Mouse (Mus musculus): Measurements from ENCODE around the gene Msrb2. TPM values are rescaled to one million over a fixed set of nuclear protein-coding genes. Genes with fewer than 3 reads are reported as not detected.

The Msrb2 gene
- polyA plus RNA-seq, 1 experiment from 2014 or later = 22.7 TPM

GRCm38 (mm10) chr2:19405409-19405808 lies 34.2 kb downstream of the Msrb2 start:
- 61% methylated on average over 5 of the region's 5 CpGs for WGBS
- Histone ChIP-seq H3K9me3 (no peaks in the 10 kb centered on the region), H3K4me2 (replicated peaks) (no peak overlapping the region), H3K9ac (no peak overlapping the region), H3K27ac (no peak overlapping the region), H3K4me1 (replicated peaks) (no peaks in the 10 kb centered on the region), H3K27me3 (replicated peaks) (no peaks in the 10 kb centered on the region), H3K4me3 (replicated peaks) (no peak overlapping the region), H3K36me3 (no peaks in the 10 kb centered on the region)
- ATAC-seq = no peak

- Histone ChIP-seq H3K36me3 (no peaks in the 10 kb centered on the region), H3K27me3 (replicated peaks) (no peaks in the 10 kb centered on the region), H3K9me3 (no peaks in the 10 kb centered on the region), H3K4me2 (replicated peaks) (no peak overlapping the region), H3K27ac (no peak overlapping the region), H3K4me1 (replicated peaks) (no peaks in the 10 kb centered on the region), H3K4me3 (replicated peaks) (no peak overlapping the region), H3K9ac (no peak overlapping the region)
- 46% methylated on average over 3 of the region's 3 CpGs for WGBS
- ATAC-seq = no peak
Measured at GRCm38 (mm10) chr2:19406531-19406930, 35.3 kb downstream of the Msrb2 start.

GRCm38 (mm10) chr2:19414222-19414965 lies 43.2 kb downstream of the Msrb2 start:
- Histone ChIP-seq H3K9ac (no peak overlapping the region), H3K9me3 (no peaks in the 10 kb centered on the region), H3K4me2 (replicated peaks) (peak overlapping the region; percentile 53), H3K4me3 (replicated peaks) (peak overlapping the region; percentile 20; the same call in 1 of the 2 replicates), H3K27me3 (replicated peaks) (no peaks in the 10 kb centered on the region), H3K27ac (no peak overlapping the region), H3K4me1 (replicated peaks) (no peaks in the 10 kb centered on the region), H3K36me3 (no peaks in the 10 kb centered on the region)
- peak; percentile 58 for ATAC-seq
- WGBS = 21% methylated on average over 19 of the region's 19 CpGs

- H3K27me3 ChIP-seq (replicated peaks) = no peaks in the 10 kb centered on the region
- H3K4me1 ChIP-seq (replicated peaks) = no peaks in the 10 kb centered on the region
- no peaks in the 10 kb centered on the region for H3K9me3 ChIP-seq
- H3K9ac ChIP-seq = no peak overlapping the region
- H3K4me3 ChIP-seq (replicated peaks) = 0 out of 2 replicates have a peak overlapping the region, but pooled peaks have one; percentile 20
- 2% methylated on average over 6 of the region's 6 CpGs for WGBS
- no peak overlapping the region for H3K27ac ChIP-seq
- ATAC-seq = no peak
- no peaks in the 10 kb centered on the region for H3K36me3 ChIP-seq
- peak overlapping the region; percentile 53 for H3K4me2 ChIP-seq (replicated peaks)
Measured at GRCm38 (mm10) chr2:19415063-19415521, 43.9 kb downstream of the Msrb2 start.

- WGBS = 69% methylated on average over 6 of the region's 6 CpGs
- no peak for ATAC-seq
- no peaks in the 10 kb centered on the region for H3K9me3 ChIP-seq
- H3K9ac ChIP-seq = no peak overlapping the region
- H3K4me2 ChIP-seq (replicated peaks) = no peak overlapping the region
- no peaks in the 10 kb centered on the region for H3K36me3 ChIP-seq
- no peak overlapping the region for H3K27ac ChIP-seq
- H3K4me1 ChIP-seq (replicated peaks) = no peaks in the 10 kb centered on the region
- H3K4me3 ChIP-seq (replicated peaks) = no peak overlapping the region
- no peaks in the 10 kb centered on the region for H3K27me3 ChIP-seq (replicated peaks)
Measured at GRCm38 (mm10) chr2:19416066-19416465, 44.8 kb downstream of the Msrb2 start.

- H3K27me3 ChIP-seq (replicated peaks) = 0 out of 2 replicates have a peak, but pooled peaks cover 3% of the 10 kb centered on the region
- H3K9ac ChIP-seq = no peak overlapping the region
- 55% methylated on average over 1 of the region's 1 CpGs for whole genome bisulfite sequencing
- H3K4me2 ChIP-seq (replicated peaks) = no peak overlapping the region
- no peak for ATAC-seq
- no peak overlapping the region for H3K4me3 ChIP-seq (replicated peaks)
- H3K9me3 ChIP-seq = no peaks in the 10 kb centered on the region
- no peaks in the 10 kb centered on the region for H3K4me1 ChIP-seq (replicated peaks)
- H3K27ac ChIP-seq = no peak overlapping the region
- H3K36me3 ChIP-seq = no peaks in the 10 kb centered on the region
Measured at GRCm38 (mm10) chr2:19419686-19420345, 48.6 kb downstream of the Msrb2 start.

- Histone ChIP-seq H3K9ac (no peak overlapping the region), H3K4me1 (replicated peaks) (no peaks in the 10 kb centered on the region), H3K4me2 (replicated peaks) (no peak overlapping the region), H3K9me3 (no peaks in the 10 kb centered on the region), H3K27me3 (replicated peaks) (0 out of 2 replicates have a peak, but pooled peaks cover 3% of the 10 kb centered on the region), H3K27ac (no peak overlapping the region), H3K4me3 (replicated peaks) (no peak overlapping the region), H3K36me3 (no peaks in the 10 kb centered on the region)
- ATAC-seq = no peak
Measured at GRCm38 (mm10) chr2:19422226-19422625, 51.0 kb downstream of the Msrb2 start.

- no peaks in the 10 kb centered on the region for H3K4me1 ChIP-seq (replicated peaks)
- 0 out of 2 replicates have a peak, but pooled peaks cover 3% of the 10 kb centered on the region for H3K27me3 ChIP-seq (replicated peaks)
- no peak overlapping the region for H3K27ac ChIP-seq
- ATAC-seq = no peak
- H3K9me3 ChIP-seq = no peaks in the 10 kb centered on the region
- 81% methylated on average over 6 of the region's 6 CpGs for WGBS
- no peak overlapping the region for H3K4me3 ChIP-seq (replicated peaks)
- no peak overlapping the region for H3K9ac ChIP-seq
- H3K4me2 ChIP-seq (replicated peaks) = no peak overlapping the region
- H3K36me3 ChIP-seq = no peaks in the 10 kb centered on the region
Measured at GRCm38 (mm10) chr2:19423086-19423485, 51.8 kb downstream of the Msrb2 start.

GRCm38 (mm10) chr2:19429031-19429430 lies 57.8 kb downstream of the Msrb2 start:
- Histone ChIP-seq H3K4me2 (replicated peaks) (no peak overlapping the region), H3K4me3 (replicated peaks) (no peak overlapping the region), H3K27ac (no peak overlapping the region), H3K9me3 (no peaks in the 10 kb centered on the region), H3K36me3 (no peaks in the 10 kb centered on the region), H3K4me1 (replicated peaks) (0 out of 2 replicates have a peak, but pooled peaks cover 2% of the 10 kb centered on the region), H3K27me3 (replicated peaks) (peaks cover 45% of the 10 kb centered on the region), H3K9ac (no peak overlapping the region)
- 0 out of 2 replicates have a peak, but pooled peaks have one; percentile 21 for ATAC-seq
- 6% methylated on average over 10 of the region's 10 CpGs for WGBS

GRCm38 (mm10) chr2:19429691-19430690 lies 58.8 kb downstream of the Msrb2 start:
- H3K9me3 ChIP-seq = no peaks in the 10 kb centered on the region
- WGBS = 5% methylated on average over 31 of the region's 31 CpGs
- no peak for ATAC-seq
- H3K4me3 ChIP-seq (replicated peaks) = no peak overlapping the region
- peaks cover 51% of the 10 kb centered on the region for H3K27me3 ChIP-seq (replicated peaks)
- H3K36me3 ChIP-seq = no peaks in the 10 kb centered on the region
- H3K27ac ChIP-seq = no peak overlapping the region
- no peak overlapping the region for H3K9ac ChIP-seq
- H3K4me1 ChIP-seq (replicated peaks) = 0 out of 2 replicates have a peak, but pooled peaks cover 2% of the 10 kb centered on the region
- no peak overlapping the region for H3K4me2 ChIP-seq (replicated peaks)

GRCm38 (mm10) chr2:19430746-19431145 lies 59.5 kb downstream of the Msrb2 start:
- Histone ChIP-seq H3K9ac (no peak overlapping the region), H3K27ac (no peak overlapping the region), H3K9me3 (no peaks in the 10 kb centered on the region), H3K27me3 (replicated peaks) (peaks cover 54% of the 10 kb centered on the region), H3K4me1 (replicated peaks) (0 out of 2 replicates have a peak, but pooled peaks cover 2% of the 10 kb centered on the region), H3K36me3 (no peaks in the 10 kb centered on the region), H3K4me3 (replicated peaks) (peak overlapping the region; percentile 16; the same call in 1 of the 2 replicates), H3K4me2 (replicated peaks) (peak overlapping the region; percentile 31)
- 1% methylated on average over 33 of the region's 33 CpGs for WGBS
- ATAC-seq = 0 out of 2 replicates have a peak, but pooled peaks have one; percentile 34

Data from intestine, embryonic 15.5 days (tissue).